Mouse (Mus musculus): ENCODE data around the gene Trp53inp2.

- no peak for TF ChIP-seq POLR2A (IDR thresholded peaks at IDR 0.05; ENCODE audit: insufficient read length, low read depth)
- TF ChIP-seq CEBPB (IDR thresholded peaks at IDR 0.05; ENCODE audit: insufficient read depth, poor library complexity, severe bottlenecking), result no peak
- TF ChIP-seq REST (IDR thresholded peaks at IDR 0.05; ENCODE audit: insufficient read depth, insufficient read length), result no peak
- no peak for TF ChIP-seq MAX (IDR thresholded peaks at IDR 0.05; ENCODE audit: low read depth)
- TF ChIP-seq TCF3 (IDR thresholded peaks at IDR 0.05; ENCODE audit: insufficient read length, low read depth), result no peak
Observed at GRCm38 (mm10) chr2:155387052-155387451, 6.2 kb downstream of the Trp53inp2 start.
